ENCODE assay signal across 9 mouse cellular contexts in the genomic region with DNA sequence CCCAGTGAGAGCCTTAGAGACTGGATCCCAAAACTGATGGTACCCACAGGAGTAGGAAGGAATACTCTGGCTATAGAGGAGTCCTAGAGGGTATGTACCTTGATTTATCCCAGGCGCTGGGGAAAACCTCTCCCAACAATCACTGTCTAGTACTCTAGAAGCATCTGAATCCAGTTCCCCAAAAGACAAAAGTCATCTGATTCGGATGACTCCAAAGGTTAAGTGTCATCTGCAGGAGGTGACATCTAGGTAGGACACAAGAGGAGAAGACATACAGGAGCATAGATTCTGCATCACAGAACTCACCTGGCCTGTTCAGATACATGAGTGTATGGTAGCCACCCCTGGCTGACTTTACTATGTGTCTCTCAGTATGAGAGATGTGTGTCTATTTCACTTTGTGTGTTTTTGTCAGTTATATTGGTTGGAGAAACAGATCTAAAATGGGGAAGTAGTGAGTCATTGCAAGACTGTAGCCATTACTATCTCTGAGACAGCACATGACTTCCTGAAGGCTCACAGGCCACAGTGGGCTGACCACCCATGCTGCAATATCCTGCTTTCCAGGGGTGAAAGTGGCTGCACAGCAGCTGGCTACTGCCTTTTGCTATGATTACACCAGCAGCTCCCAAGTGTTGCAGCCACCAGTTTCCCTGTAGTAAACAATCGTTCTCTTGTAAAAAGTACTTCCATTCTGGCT.
A peak's percentile ranks its signal among the peaks of the same experiment; 100 is the strongest.
DNase-seq lines count a peak whose midpoint lies in the region; ATAC-seq and TF ChIP-seq lines count a peak whose summit lies in the region.
"Had no signal": no experiment of that assay in that cellular context is flagged by ENCODE, and none has a peak within 500 bp of the region (broad histone marks: within the 10 kb centered on the region; RNA-seq: fewer than 3 reads in every experiment).

No protein-coding gene starts in this region.

- H3K4me3 ChIP-seq in G1E (ENCODE audit: low read depth, low read length) = no peak overlapping the region
- H3K4me3 ChIP-seq: neural tube, embryonic 12.5 days had no signal

- H3K36me3 ChIP-seq in G1E (replicated peaks) = peaks cover 8% of the 10 kb centered on the region
- H3K36me3 ChIP-seq: neural tube, embryonic 12.5 days had no signal

- no peaks in the 10 kb centered on the region for H3K27me3 ChIP-seq in G1E (ENCODE audit: insufficient read depth, low read length)
- H3K27me3 ChIP-seq: neural tube, embryonic 12.5 days had no signal

- peak; percentile 9 for DNase-seq in gastrocnemius, postnatal 25 days
- no peak for DNase-seq in gastrocnemius, adult 8-10 months (ENCODE audit: low spot score in 2 of 2)
- DNase-seq in G1E (ENCODE audit: low spot score) = no peak
- peak; percentile 6 to 8 for DNase-seq in kidney, postnatal 36 days
- DNase-seq in urinary bladder, postnatal 14 days (ENCODE audit: low spot score) = no peak
- DNase-seq in ovary, postnatal 14 days (ENCODE audit: low spot score) = no peak
- no peak for DNase-seq in urinary bladder, adult 18-20 months (ENCODE audit: low spot score in 2 of 2)

- H3K9me3 ChIP-seq in G1E (replicated peaks) = no peaks in the 10 kb centered on the region
- H3K9me3 ChIP-seq: neural tube, embryonic 12.5 days had no signal

- no peak for TF ChIP-seq CTCF in G1E (IDR thresholded peaks at IDR 0.05; ENCODE audit: low read depth, low read length)

- peak; percentile 96 for ATAC-seq in G1E (ENCODE audit: extremely low read depth, insufficient number of reproducible peaks, low FRiP score, poor library complexity, severe bottlenecking)
- peak; percentile 99 for ATAC-seq in monocyte, adult 5-6 weeks (replicated peaks; ENCODE audit: insufficient number of reproducible peaks, low FRiP score, low TSS enrichment, poor library complexity, severe bottlenecking)

- peaks cover 10% of the 10 kb centered on the region for H3K4me1 ChIP-seq in G1E (ENCODE audit: insufficient read depth, low read depth, low read length)
- H3K4me1 ChIP-seq: neural tube, embryonic 12.5 days had no signal

Comparison
In these comparisons a context has a peak if more than half of its experiments do, and no peak if none do; other contexts are left out.
1. DNase-seq: peak in gastrocnemius, postnatal 25 days (single experiment) and kidney, postnatal 36 days (2 of 2); none in gastrocnemius, adult 8-10 months (0 of 2), G1E (single experiment), urinary bladder, postnatal 14 days (single experiment), ovary, postnatal 14 days (single experiment) and urinary bladder, adult 18-20 months (0 of 2).